Mouse (Mus musculus) cerebellum, postnatal 10 days (tissue): ENCODE measurements around the gene Uchl3.

ENCODE experiments used
- DNase-seq, 2 experiments: peaks; one replicate each; pipeline ENCODE4 v3.0.0; 2021; ENCODE audit warnings: mixed read lengths in 2 of 2

Uchl3 gene

GRCm38 (mm10) chr14:101668626-101669025 lies 14.9 kb downstream of the Uchl3 start:
- DNase-seq = peak; percentile 75 to 84

- DNase-seq = no peak
These were observed 18.5 kb downstream of the Uchl3 start for GRCm38 (mm10) chr14:101672226-101672625.

GRCm38 (mm10) chr14:101687696-101688095 lies 33.9 kb downstream of the Uchl3 start:
- no peak for DNase-seq

- no peak for DNase-seq
These were observed 34.6 kb downstream of the Uchl3 start for GRCm38 (mm10) chr14:101688406-101688805.

GRCm38 (mm10) chr14:101704479-101704878 lies 50.7 kb downstream of the Uchl3 start:
- DNase-seq = no peak

- DNase-seq = no peak
These were observed 53.3 kb downstream of the Uchl3 start for GRCm38 (mm10) chr14:101707088-101707487.

GRCm38 (mm10) chr14:101714414-101714813 lies 60.6 kb downstream of the Uchl3 start:
- no peak for DNase-seq

- peak; percentile 60 to 64 for DNase-seq
These were observed 75.6 kb downstream of the Uchl3 start, which contains the start of the genes Gm9922 and Lmo7 for GRCm38 (mm10) chr14:101729237-101729971. Gene Gm9922 (minus strand): TSS chr14:101729814. Gene Lmo7 (plus strand): TSS chr14:101729957.

- peak; percentile 9 to 24 for DNase-seq
These were observed 76.4 kb downstream of the Uchl3 start for GRCm38 (mm10) chr14:101729972-101730692.

GRCm38 (mm10) chr14:101733542-101734303 lies 80.0 kb downstream of the Uchl3 start:
- DNase-seq = no peak

- no peak for DNase-seq
These were observed 83.7 kb downstream of the Uchl3 start for GRCm38 (mm10) chr14:101737501-101737900.
